Mouse (Mus musculus): ENCODE measurements around the gene St3gal3.

GRCm38 (mm10) chr4:117979181-117979580 lies 155.5 kb downstream of the St3gal3 start:
- TF ChIP-seq CTCF (IDR thresholded peaks at IDR 0.05; ENCODE audit: control insufficient read depth, insufficient read depth, low read length), result no peak
- no peak for TF ChIP-seq POLR2A (IDR thresholded peaks at IDR 0.05; ENCODE audit: borderline replicate concordance, control insufficient read depth, low read depth, low read length)

All from bone marrow, adult 2 months (tissue).